Mouse (Mus musculus) E14TG2a.4 (cell line): Measurements from ENCODE around the gene Treh.
A peak's percentile ranks its signal among the peaks of the same experiment; 100 is the strongest.

Experiments
- H3K27me3 ChIP-seq: 2 replicates; pipeline ENCODE4 v1.6.1; 2014; ENCODE audit warnings: low read length, control low read depth; ENCODE audit not compliant: insufficient read depth
- H3K36me3 ChIP-seq: 2 replicates; pipeline ENCODE4 v1.6.1; 2014; ENCODE audit warnings: low read length, control low read depth; ENCODE audit not compliant: insufficient read depth
- H3K4me1 ChIP-seq: replicated peaks from 2 replicates; pipeline ENCODE4 v1.6.1; 2014; ENCODE audit warnings: low read depth, low read length, control low read depth
- H3K4me3 ChIP-seq: replicated peaks from 2 replicates; pipeline ENCODE4 v1.5.1; 2014; ENCODE audit warnings: mild to moderate bottlenecking, low read length
- H3K9me3 ChIP-seq: 2 replicates; pipeline ENCODE4 v1.6.1; 2014; ENCODE audit warnings: low read length, control low read depth
- CTCF ChIP-seq: conservative IDR thresholded peaks from 2 replicates; pipeline ENCODE4 v1.5.1; 2014; ENCODE audit warnings: low read length
- NANOG ChIP-seq: IDR thresholded peaks from 2 replicates; pipeline ENCODE4 v1.6.1; 2014; ENCODE audit warnings: borderline replicate concordance, low read length, mixed read lengths
- POU5F1 ChIP-seq: IDR thresholded peaks from 2 replicates; pipeline ENCODE4 v1.6.1; 2014; ENCODE audit warnings: low read length, borderline replicate concordance

Treh gene

GRCm38 (mm10) chr9:44721154-44721876 is 48.3 kb downstream of the Treh start:
- Histone ChIP-seq H3K4me1 (peaks cover 54% of the 10 kb centered on the region), H3K9me3 (no peaks in the 10 kb centered on the region), H3K27me3 (peaks cover 54% of the 10 kb centered on the region), H3K4me3 (peak overlapping the region; percentile 80), H3K36me3 (no peaks in the 10 kb centered on the region)
- TF ChIP-seq POU5F1 (no peak), CTCF (no peak)

GRCm38 (mm10) chr9:44721877-44722186 is 48.8 kb downstream of the Treh start:
- Histone ChIP-seq H3K4me3 (peak overlapping the region; percentile 80; the same call in 1 of the 2 replicates), H3K27me3 (peaks cover 49% of the 10 kb centered on the region), H3K4me1 (peaks cover 56% of the 10 kb centered on the region), H3K9me3 (no peaks in the 10 kb centered on the region), H3K36me3 (no peaks in the 10 kb centered on the region)
- TF ChIP-seq POU5F1 (no peak), NANOG (no peak), CTCF (no peak)

GRCm38 (mm10) chr9:44722575-44722974 is 49.5 kb downstream of the Treh start:
- Histone ChIP-seq H3K9me3 (no peaks in the 10 kb centered on the region), H3K36me3 (no peaks in the 10 kb centered on the region), H3K4me3 (no peak overlapping the region), H3K27me3 (peaks cover 44% of the 10 kb centered on the region), H3K4me1 (peaks cover 58% of the 10 kb centered on the region)
- TF ChIP-seq CTCF, result no peak
- no peak for TF ChIP-seq POU5F1
- TF ChIP-seq NANOG, result no peak

GRCm38 (mm10) chr9:44723008-44723407 is 50.0 kb downstream of the Treh start:
- Histone ChIP-seq H3K36me3 (no peaks in the 10 kb centered on the region), H3K9me3 (no peaks in the 10 kb centered on the region), H3K27me3 (peaks cover 41% of the 10 kb centered on the region), H3K4me3 (no peak overlapping the region), H3K4me1 (peaks cover 55% of the 10 kb centered on the region)
- no peak for TF ChIP-seq POU5F1
- no peak for TF ChIP-seq CTCF
- no peak for TF ChIP-seq NANOG

- Histone ChIP-seq H3K27me3 (peaks cover 41% of the 10 kb centered on the region), H3K36me3 (no peaks in the 10 kb centered on the region), H3K4me3 (no peak overlapping the region), H3K4me1 (peaks cover 55% of the 10 kb centered on the region), H3K9me3 (no peaks in the 10 kb centered on the region)
- TF ChIP-seq CTCF, result no peak
- no peak for TF ChIP-seq POU5F1
- no peak for TF ChIP-seq NANOG
These were observed 50.5 kb downstream of the Treh start for GRCm38 (mm10) chr9:44723521-44724041.

GRCm38 (mm10) chr9:44724223-44724622 is 51.2 kb downstream of the Treh start:
- no peak overlapping the region for H3K4me3 ChIP-seq
- H3K9me3 ChIP-seq, result no peaks in the 10 kb centered on the region
- TF ChIP-seq NANOG (no peak), CTCF (no peak), POU5F1 (no peak)
- H3K36me3 ChIP-seq, result no peaks in the 10 kb centered on the region
- peaks cover 55% of the 10 kb centered on the region for H3K4me1 ChIP-seq
- H3K27me3 ChIP-seq, result peaks cover 41% of the 10 kb centered on the region

- H3K27me3 ChIP-seq, result peaks cover 37% of the 10 kb centered on the region
- no peaks in the 10 kb centered on the region for H3K36me3 ChIP-seq
- H3K9me3 ChIP-seq, result no peaks in the 10 kb centered on the region
- H3K4me3 ChIP-seq, result no peak overlapping the region
- TF ChIP-seq POU5F1 (no peak), CTCF (no peak), NANOG (no peak)
- peaks cover 55% of the 10 kb centered on the region for H3K4me1 ChIP-seq
These were observed 51.6 kb downstream of the Treh start for GRCm38 (mm10) chr9:44724665-44725064.

- TF ChIP-seq POU5F1 (no peak), CTCF (no peak), NANOG (no peak)
- H3K9me3 ChIP-seq, result no peaks in the 10 kb centered on the region
- H3K4me1 ChIP-seq, result peaks cover 42% of the 10 kb centered on the region
- no peak overlapping the region for H3K4me3 ChIP-seq
- H3K27me3 ChIP-seq, result peaks cover 26% of the 10 kb centered on the region
- no peaks in the 10 kb centered on the region for H3K36me3 ChIP-seq
These were observed 53.6 kb downstream of the Treh start for GRCm38 (mm10) chr9:44726431-44727146.
